Mouse (Mus musculus) frontal cortex, postnatal 10 days (tissue): ENCODE measurements at regions not wholly inside any gene's neighbourhood (a gene's known extent, or its start where the extent isn't known, plus 50 kb on each side); places are given as distances from the start of the nearest gene placed in this dataset.
A peak's percentile ranks its signal among the peaks of the same experiment; 100 is the strongest.
"Not testable (repeated sequence)": the region's sequence is repeated elsewhere in the genome, so short reads cannot be mapped to it uniquely, and the experiment has no call there.

Experiments
- DNase-seq, 2 experiments: peaks; one replicate each; pipeline ENCODE4 v3.0.0; 2022; ENCODE audit warnings: low spot score in 2 of 2, mixed read lengths in 1 of 2

GRCm38 (mm10) chr7:29639591-29639990, 87.2 kb downstream of the Catsperg2 start:
- DNase-seq, result not testable (repeated sequence)

- DNase-seq, result no peak
Observed at GRCm38 (mm10) chr7:29602356-29602755, 83.9 kb upstream of the Sipa1l3 start.

- no peak for DNase-seq
Observed at GRCm38 (mm10) chr7:29601337-29601736, 82.9 kb upstream of the Sipa1l3 start.

GRCm38 (mm10) chr7:29597291-29597690, 78.8 kb upstream of the Sipa1l3 start:
- peak in 1 of 2 experiments; percentile 22 for DNase-seq

- DNase-seq, result no peak
Observed at GRCm38 (mm10) chr7:29578128-29578527, 59.7 kb upstream of the Sipa1l3 start.

GRCm38 (mm10) chr7:29575606-29576005, 57.2 kb upstream of the Sipa1l3 start:
- no peak for DNase-seq
